Mouse (Mus musculus) gastrocnemius, postnatal 10 days (tissue): ENCODE data around the gene Fastk. TPM values are rescaled to one million over a fixed set of nuclear protein-coding genes. Genes with fewer than 3 reads are reported as not detected.

Experiments used
- DNase-seq: peaks from one replicate; pipeline ENCODE4 v3.0.0; 2021; ENCODE audit warnings: mixed read lengths
- total RNA-seq, 2 experiments: library from RNA; stranded (reverse); gene quantifications; 2 replicates each; pipeline ENCODE4 v1.2.3; 2021

Fastk gene
- total RNA-seq, 2 experiments from 2014 or later, result 124 to 142 TPM

DNA sequence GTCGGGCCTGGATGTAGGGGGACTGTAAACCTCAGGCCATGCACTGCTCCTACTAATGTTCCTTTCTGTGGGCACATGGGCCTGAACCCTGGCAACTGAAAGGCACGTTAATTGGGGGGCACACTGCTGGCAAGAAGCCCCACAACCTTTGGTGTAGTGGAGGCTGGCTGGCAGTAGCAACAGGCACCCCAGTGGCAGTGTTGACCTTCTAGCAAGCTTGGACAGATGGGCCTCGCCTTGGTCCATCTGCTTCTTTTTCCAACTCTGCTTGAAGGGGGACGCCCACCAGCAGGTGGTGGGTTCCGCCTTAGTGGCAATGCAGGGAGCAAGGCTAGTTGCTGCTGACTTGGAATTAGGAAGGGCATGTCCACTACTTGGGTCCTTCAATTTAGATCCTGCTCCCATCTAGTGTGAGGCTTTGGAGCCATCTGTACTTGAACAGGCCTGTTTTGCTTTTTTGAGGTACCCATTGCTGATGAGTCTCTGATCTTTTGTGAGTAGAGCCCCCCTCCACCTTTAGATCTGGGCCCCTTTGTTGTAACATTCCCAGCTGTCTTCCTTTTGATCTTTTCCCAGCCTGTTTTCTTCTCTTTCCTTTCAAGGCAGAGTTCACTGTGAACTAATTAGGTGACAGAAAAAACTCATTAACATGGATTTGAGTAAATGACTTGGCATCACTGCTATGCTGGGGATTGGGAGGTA, 8.3 kb upstream of the Fastk start:
- DNase-seq, result no peak

DNA sequence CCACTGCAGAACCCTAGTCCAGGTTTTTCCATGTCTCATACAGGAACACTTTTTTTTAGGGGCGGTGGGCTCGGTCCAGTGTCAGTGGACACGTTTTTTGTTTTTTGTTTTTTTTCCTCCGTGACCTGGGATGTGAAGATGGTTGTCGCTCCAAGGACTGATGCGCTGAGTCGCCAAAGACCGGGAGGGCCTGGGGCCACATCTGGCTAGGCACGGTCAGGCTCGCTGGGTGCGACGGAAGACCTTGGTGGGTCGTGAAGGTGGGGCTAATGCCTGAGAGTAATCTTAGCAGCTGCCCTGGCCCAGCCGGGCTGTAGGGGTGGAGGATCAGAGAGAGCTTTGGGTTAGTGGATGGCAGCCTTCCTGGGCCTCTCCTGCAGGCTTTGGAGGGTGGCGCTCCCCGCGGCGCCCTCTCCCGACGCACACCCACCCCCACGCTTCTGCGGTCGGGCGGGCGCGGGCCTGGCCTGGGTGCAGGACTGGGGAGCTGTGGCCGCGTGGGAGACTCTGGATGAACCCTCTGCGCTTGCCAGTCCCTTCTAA, 7.7 kb upstream of the Fastk start:
- DNase-seq, result peak; percentile 34

DNA sequence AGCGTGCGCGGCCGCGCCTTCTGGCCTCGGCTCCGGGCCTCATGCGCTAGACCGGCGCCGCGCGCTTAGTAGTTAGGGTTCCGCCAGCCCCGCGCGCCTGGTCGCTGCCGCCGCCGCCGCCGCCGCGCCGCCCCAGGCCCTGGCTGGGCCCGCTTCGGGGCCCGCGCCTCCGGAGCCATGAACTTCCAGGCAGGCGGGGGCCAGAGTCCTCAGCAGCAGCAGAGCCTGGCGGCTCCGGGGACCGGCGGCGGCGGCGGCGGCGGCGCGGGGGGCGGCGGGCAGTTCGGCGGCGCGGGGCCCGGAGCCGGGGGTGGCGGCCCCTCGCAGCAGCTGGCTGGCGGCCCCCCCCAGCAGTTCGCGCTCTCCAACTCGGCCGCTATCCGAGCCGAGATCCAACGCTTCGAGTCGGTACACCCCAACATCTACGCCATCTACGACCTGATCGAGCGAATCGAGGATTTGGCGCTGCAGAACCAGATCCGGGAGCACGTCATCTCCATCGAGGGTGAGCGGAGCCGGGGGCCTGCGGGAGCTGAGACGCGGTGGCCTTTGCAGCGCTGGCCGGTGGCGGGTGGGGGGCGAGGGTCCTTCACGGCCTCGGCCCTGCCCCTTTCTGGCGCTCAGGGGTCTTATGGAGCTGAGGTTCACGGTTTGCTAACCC, 7.1 kb upstream of the Fastk start, which contains the start of gene Agap3:
Agap3 (plus strand) TSS at position 148 of the 661 bp plus-strand sequence.
- DNase-seq, result peak; percentile 46

DNA sequence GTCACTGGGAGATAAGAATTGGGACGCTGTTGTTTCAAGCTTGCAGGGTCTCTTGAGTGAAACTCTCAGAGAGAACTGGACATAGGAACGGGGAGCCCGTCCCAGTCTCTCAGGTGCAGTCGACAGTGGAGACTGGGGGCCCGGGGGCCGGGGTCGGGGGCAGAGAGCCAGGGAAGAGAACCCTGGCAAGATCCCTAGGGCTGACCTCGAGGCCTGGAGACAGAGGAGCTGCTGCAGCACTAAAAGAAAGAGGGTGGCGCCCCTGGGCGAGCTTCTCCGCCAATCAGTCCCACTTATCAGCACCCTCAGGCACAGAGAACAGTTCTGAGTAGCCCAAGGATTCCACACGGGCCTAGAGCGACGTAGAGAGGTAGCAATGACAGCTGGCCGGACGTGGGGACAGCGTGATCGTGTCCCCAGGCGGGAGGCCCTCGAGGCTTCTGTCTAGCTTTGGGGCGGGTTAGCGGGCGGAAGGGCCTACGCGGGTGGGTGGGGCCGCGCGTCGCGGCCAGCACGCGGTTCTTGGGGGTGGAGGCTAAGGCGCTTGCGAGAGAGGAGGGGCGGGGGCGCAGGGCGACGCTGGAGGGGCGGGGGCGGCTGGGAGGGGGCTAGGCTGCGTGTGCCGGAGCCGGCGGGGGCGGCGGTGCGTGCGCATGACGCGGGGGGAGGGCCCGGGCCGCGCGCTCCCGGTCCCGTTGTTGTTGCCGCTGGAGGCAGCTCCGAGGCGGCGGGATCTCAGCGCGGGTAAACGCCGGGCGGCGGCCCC, 6.4 kb upstream of the Fastk start:
- DNase-seq, result peak; percentile 87

DNA sequence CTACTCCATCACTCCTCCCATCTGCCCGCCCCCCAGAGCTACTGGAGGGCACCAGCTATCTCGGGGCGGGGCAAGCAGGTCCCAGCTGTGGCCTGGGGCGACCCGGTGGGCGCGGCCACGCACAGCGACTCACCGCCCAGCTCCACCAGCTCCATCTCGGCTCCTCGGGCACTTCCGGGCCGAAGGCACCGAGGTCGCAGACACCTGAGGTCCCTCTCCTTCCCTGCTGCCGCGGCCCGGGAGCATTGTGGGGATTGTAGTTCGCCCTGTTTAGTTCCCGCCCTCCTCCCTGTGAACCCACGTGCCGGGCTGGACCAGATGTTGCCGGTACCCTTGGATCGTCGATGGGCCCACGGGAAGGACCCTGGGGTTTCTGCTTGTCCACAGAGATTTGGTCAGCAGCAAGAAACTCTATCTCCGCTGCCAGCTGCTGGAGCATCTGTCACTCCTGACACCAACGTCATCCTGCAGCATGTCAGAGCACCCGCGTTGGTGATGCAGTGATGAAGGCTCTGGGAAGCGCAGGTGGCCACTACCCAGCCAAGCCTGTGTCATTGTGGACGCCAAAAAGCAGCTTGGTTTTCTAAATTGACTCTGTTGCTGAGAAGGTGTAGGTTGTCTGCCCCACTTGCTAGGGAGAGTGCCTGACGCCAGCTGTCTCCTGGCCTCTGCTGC, 2.7 kb upstream of the Fastk start, which contains the start of gene Tmub1:
Tmub1 (minus strand) TSS at position 231 of the 675 bp plus-strand sequence.
- DNase-seq, result peak; percentile 73

DNA sequence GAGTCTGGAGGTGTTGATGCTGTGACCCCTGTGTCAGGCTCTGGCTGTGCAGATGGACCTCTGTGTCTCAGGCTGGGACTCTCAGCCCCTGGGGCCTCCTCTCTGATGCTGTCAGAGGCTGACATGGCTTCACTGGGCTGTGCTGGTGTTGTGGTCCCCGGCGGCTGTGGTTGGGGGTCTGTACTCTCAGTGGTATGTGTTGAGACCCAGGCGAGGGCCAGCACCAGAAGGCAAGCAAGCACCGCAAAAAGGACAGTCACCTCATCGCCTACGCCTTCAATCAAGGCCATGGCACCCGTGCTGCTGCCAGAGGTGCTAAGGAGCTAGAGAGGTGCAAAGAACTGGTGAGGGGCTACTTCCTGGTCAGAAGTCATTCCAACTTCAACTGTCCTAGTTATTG, 1.5 kb upstream of the Fastk start:
- DNase-seq, result no peak

DNA sequence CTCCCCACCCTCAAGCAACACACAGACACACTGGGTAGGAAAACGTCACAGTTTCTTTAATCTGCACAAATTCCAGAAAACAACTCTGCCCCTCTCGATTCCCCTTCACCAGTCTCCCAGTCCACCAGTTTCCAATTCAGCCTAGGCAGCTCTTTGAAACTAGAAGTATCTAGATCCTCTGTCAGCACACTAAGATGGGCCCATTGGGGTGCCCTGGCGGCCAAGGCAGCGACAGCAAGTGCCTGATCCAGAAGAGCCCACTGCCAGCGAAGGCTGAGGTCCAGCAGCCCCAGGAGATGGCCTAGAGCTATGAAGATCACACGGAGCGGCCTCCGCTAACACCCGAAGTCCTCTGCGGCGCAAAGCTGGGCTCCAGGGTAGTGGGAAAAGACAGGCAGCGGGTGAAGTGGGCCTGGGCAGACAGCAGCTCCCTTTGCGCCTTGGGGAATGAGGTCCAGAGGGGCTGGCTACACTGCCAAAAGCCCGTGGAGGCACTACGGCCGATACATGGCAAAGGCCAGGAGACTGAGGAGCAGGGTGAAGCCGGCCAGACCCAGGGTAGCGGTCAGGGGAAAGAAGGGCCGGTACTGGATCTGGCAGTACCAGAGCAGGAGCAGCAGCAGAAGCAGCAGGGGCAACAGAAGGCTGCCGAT, 467 bp upstream of the Fastk start:
- no peak for DNase-seq

DNA sequence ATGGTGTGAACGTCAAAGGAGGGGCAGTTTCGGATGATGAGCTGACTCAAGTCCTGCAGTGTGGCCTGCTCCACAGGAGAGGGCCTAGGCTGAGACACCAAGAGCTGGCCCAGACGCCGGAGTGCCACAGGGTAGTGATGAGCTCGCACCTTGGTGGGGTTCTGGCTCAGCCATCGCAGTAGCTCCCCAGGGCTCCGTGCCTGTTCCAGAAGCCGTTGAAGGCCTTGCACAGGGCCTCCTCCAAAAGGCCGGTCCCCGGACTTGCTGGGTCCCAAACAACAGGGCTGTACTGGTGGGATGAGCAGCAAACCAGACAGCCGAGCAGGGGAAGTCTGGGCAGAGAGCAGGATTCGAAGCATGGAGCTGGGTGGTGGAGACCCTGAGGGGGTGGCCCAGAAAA, 1.2 kb downstream of the Fastk start:
- no peak for DNase-seq

DNA sequence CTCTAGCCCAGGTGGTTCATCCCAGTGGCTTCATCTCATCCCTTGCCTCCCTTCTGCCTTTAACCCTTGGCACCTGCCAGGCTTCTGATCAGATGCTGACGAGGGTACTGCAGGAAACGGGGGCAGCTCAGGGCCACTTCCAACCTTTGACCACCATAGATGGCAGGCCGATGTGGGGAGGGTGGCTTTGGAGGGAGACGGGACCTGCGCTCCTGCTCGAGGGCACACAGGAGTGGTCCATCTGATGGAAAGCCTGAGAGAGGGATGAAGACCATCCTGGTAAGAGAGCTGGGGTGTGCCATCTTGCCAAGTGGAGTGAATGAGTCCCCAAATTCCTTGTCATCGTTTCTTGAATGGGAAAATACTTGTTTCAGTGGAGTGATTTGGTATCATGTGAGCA, 1.9 kb downstream of the Fastk start:
- no peak for DNase-seq

DNA sequence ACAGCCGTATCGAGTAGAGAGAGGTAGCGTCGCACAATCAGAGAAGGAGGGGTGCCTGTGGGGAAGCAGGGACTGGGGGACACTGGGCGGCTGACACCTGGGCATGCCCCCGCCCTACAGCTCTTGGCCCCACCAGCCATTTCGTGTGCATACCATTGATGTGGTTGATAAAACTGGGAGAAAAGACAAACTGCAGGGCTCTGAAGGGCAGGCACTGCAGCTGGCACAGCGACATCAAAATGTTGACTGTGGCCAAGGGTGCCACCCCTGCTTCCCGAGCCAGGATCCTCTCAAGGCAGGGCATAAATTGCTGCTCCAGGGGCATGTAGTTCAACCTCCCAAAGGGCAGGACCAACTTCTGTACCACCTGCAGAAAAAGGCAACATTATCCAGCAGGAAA, 3.1 kb downstream of the Fastk start:
- DNase-seq, result no peak

DNA sequence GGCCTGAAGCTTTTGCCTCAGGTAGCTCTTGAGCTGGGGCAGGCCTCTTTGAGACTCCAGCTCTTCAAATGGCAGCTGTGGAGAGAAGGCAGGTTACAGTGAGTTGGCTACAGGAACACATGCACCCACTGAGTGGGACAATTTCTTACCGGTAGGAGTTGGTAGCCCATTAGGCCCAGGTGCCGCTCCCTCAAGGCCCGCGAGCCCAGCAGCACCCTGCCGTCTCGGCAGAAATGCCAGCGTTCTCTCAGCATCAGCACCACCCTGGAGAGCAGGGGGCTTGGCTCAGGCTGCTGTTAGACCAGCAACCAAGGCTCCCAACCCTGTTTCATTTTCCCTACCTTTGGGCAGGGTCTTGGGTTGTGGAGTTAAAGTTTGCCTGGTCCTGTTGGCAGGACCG, 3.9 kb downstream of the Fastk start:
- no peak for DNase-seq

DNA sequence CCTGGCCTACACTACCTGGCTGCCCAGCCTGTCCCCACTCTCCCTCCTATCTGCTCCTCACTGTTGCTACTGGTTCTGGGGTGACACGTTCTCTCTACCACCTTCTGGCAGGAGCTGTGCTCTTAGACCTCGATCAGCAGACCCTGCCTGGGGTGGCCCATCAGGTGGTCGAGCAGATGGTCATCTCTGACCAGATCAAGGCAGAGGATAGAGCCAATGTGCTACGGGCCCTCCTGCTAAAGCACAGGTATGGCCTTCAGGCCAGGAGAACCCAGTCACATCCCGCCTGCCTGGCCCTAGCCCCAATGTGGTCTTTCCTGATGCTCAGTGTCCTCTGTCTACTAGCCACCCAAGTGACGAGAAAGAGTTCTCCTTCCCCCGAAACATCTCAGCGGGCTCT, 11.1 kb downstream of the Fastk start:
- DNase-seq, result no peak

DNA sequence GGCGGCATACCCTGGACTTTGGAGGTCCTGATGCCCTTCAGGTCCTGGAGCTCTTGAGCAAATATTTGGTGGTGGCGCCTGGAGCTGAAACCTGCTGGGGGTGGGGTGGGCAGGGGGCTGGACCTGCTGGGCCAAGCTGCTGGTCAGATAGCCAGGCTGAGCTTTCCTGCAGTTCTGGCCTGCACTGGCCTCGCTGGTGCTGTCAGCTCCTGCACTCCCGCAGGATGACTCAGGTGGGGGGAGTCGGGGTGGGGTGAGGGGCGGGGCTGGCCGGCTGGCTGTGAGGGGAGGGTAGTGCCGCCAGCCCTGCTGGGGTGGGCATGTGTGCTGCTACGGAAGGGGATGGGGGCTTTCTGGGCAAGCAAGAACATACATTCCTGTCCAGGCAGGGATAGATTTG, 16.5 kb downstream of the Fastk start:
- DNase-seq, result no peak

DNA sequence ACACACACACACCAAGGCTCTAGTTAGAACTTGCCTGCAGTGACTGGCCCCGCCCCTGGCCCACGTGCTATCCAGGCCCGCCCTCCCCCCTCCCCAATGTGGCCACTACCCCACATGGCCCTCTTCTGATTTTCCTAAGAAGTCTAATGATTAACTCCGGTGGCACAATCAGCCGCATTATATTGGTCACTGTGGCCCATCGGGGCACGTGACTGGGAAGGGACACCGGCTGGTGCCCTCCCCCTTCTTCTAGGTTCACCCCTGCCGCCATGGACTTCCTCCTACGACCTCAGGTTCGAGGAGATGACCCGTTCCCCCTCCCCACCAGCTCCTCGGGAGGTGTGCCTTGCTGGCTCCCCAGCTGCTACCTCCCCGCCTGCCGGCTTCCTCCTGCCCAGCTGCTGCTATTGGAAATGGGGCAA, 17.1 kb downstream of the Fastk start:
- no peak for DNase-seq

DNA sequence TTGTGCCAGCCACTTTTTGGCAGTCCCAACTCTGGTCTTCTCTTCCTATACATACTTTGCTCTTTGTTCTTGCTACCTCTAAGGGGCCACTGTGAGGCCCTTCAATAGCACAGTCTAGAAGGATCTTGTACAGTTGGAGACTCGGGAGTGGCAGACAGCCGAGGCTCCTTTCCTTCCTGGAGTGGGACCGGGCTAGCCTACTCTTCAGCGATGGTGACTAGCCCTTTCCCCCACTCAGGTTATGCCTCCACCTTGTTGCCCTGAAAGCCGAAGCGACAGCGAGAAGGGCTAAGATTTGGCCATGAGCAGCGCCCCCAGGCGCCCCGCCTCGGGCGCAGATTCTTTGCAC, 17.8 kb downstream of the Fastk start:
- no peak for DNase-seq

DNA sequence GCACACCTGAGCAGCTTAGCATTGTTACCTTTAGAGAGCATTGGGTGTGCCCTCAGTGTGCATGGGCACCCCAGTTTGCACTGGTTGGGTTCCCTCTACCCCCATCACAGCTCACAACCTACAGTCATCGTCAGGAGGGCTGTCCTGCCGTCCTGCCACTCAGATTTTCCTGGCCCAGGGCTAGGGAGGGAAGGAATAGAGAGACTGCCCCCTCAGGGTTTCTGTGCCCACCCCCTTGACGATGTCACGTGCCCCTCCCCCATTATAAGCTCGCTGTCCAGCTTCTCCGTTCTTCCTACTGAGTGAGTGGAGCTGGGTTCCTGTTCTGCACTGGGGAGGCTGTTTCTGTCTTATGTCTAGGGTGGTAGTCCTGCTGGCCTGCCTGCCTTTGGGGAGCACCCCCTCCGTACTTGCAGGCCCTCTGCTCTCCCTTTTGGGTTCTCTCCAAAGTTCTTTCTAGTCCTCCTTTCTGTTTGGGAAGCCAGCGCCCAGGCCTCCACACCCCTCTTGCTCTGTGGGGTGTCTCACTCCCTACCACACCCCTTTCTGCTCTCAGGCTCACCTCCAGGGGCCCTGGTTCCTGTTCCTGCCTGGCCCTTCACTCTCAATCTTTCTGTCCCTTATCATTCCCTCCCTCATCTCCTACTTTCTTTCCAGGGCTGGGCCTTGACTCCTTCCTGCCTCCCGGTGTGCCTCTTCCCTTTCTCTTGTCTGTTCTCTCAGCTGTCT, 18.4 kb downstream of the Fastk start:
- no peak for DNase-seq

DNA sequence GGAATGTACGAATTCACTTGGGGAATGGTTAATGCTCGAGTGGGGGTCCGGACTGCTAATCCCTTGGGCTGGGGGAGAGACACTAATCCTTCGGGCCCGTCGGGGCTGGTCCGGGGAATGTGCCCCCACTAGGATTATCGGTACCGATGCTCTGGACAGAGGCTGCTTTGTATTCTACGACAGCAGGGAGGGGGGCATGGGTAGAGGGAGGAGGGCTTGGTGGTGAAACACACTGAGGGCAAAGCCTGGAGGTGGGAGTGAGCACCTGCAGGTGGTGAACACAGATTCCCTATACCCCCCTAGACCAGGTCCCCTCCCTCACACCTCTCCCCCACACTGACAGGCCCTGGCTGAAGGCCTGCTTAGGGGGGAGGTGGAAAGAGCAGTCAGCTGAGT, 19.1 kb downstream of the Fastk start:
- no peak for DNase-seq

DNA sequence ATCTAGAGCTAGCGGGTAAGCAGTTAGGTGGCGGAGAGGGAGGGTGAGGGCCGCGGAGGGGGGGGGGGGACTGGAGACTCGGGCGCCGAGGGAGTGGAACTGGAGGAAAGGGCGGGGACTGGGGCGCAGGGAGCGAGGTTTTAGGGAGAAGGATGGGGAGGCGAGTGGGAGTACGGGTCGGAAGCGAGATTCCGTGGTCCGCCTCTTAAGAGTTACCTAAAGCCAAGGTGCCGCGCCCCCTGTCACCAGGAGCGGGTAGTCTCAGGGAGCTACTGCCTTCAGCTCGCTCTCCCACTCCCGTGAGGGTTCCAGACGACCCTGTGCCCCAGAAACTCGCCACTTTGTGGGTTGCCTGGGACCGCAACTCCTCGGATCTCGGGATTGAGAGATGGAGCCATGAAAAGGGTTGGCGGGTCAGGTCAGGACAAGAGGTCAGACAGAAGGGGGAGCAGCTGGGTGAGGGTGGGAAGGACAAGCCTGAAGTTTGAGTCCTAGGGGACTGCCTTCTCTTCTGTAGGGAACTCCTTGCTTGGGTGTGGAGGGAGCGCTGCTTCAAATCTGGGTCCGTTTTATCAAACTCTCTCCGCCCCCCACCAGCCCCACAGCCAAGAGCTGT, 19.6 kb downstream of the Fastk start:
- DNase-seq, result no peak

DNA sequence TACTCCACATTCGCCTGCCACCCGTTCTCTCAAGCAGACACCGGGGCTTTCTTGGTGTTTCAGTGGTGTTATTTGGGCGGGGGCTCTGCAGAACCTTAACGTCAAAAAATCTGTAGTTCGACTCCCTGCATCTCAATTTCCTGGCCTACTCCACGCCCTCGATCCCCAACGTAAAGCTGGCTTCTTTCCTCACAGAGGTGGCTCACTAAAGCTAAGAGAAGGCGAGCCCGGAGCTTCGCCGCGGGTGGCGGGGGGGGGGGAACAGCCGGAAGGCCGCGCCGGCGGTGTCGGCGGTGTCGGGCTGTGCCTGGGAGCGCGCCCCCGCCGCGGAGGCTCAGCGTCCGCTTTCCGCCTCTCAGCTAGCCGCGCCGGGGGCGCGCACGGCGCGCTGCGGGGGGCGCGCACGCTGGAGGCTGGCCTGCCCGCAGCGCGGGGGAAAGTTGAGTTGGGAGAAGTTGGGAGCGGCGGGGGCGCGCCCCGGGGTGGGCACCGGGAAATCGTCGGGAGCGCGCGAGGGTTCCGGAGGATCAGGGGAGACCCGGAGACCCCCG, 20.2 kb downstream of the Fastk start:
- DNase-seq, result peak; percentile 89

DNA sequence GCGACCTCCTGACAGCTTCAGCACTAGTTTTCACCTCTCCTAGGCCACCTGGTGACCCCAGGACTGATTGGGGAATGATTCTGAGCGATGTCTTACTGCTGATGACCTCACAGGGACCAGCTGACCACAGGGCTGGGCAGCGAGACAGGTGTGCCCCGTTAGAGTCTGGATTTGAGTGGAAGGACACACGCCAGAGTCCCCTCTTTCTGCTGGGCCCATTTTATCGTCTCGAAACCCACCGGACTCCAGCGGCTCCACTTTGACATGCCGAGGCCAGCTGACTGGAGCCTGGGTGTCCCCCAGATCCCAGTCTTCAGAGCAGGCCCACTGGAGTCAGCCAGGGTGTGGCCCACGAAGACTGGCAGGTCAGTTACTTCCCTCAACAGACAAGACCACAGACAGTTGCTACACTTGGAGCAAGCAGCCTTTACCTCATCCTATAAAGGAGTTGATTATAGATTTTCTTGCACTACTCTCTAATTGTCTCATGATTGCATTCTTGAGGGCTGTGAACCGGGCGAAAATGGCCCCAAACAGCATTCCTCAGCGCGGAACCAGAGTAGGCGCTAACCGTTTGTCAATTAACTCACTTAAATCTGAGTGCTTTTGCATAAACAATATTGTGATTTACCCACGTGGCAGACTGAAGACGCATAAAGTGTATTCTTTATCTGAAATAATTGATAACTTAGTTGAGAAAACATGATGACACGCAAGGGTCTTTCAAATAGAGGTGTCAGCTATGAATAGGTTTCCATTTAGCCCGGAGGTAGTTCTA, 20.9 kb downstream of the Fastk start:
- DNase-seq, result no peak
